Mouse (Mus musculus): Measurements from ENCODE around the gene Proca1. TPM values are rescaled to one million over a fixed set of nuclear protein-coding genes. Genes with fewer than 3 reads are reported as not detected.

The Proca1 gene
- 3.2 and 4.1 TPM in 2 replicates for polyA plus RNA-seq (2015; fragmentation: Nextera tagmentation; extraction: Ambion mirVana)

DNA sequence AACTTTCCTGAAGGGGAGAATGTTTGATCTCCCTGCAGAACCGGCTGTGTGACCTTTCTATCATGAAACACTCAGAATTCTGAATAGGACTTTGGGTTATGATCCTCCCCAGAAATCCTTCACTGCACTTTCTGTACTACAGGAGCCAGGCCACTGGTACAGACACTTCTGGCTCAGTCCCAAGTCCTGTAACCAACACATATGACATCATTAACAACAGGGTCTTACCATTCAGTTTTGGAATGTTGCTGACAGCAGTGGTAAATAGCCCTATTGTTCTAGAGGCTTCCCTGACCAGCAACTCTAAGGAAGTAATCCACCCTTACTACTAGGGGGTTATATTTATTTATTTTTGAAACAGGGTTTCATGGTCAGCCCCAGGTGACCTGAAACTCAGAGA is at the start of gene Proca1:
Gene Proca1, plus strand, starts transcription at position 280 of the 400 bp plus-strand sequence.
- Histone ChIP-seq H3K9me3 (no peaks in the 10 kb centered on the region), H3K4me2 (peak within 1 kb of the TSS; percentile 68), H3K9ac (no peak within 1 kb of the TSS), H3K27ac (no peak within 1 kb of the TSS), H3K27me3 (no peaks in the 10 kb centered on the region), H3K4me1 (peaks cover 23% of the 10 kb centered on the region), H3K4me3 (peak within 1 kb of the TSS; percentile 50), H3K36me3 (peaks cover 32% of the 10 kb centered on the region)
- ATAC-seq (ENCODE audit: insufficient number of reproducible peaks, insufficient read depth, low FRiP score, low TSS enrichment, low read depth) = no peak
- 80% methylated on average over 1 of the region's 1 CpGs for WGBS

DNA sequence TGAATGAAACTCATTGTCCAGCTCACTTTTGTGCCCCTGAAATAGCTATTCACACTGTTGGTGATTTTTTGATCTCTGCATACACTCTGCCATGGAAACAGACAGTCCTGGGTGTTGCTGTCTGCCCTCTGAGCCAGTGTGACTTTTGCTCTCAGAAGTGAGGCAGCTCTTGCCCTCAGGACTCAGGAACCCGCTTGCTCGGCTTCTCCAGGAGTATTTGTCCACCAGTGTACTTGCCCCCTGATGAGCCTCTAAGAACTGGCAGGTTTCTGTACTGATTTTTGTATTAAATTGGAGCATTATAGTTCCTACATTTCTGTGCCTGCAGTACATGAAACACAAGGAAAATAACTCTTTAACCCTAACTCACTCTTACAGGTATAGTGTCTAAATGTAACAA is 49.7 kb upstream of the Proca1 start:
- no peaks in the 10 kb centered on the region for H3K27me3 ChIP-seq
- 72% methylated on average over 2 of the region's 2 CpGs for WGBS

DNA sequence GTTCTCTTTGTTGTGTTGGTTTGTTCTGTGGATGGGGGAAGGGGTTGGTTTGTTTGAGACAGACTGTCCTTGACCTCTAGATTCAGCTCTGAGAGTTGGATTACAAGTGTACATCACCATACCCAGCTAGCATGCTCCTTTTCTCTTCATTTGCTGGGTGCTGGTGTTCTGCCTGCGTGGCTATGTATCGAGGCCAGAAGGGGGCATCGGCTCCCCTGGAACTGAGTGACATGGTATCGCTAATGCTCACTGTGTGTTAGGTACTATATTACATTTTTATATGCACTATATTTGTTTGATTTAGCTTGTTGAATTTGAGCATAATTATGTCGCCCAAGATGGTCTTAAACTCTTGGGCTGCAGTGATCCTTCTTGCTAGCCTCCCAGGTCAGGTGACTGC is 47.0 kb upstream of the Proca1 start:
- Histone ChIP-seq H3K4me1 (peaks cover 5% of the 10 kb centered on the region; the same call in 1 of the 2 replicates), H3K4me2 (no peak overlapping the region), H3K27me3 (no peaks in the 10 kb centered on the region), H3K27ac (peak overlapping the region; percentile 35; the same call in 1 of the 2 replicates), H3K4me3 (no peak overlapping the region), H3K36me3 (peaks cover 73% of the 10 kb centered on the region), H3K9me3 (no peaks in the 10 kb centered on the region), H3K9ac (no peak overlapping the region)
- no peak for ATAC-seq (ENCODE audit: insufficient number of reproducible peaks, insufficient read depth, low FRiP score, low TSS enrichment, low read depth)
- 79% methylated on average over 5 of the region's 5 CpGs for WGBS

More for the DNA sequence above, 49.7 kb upstream of the Proca1 start:
- no peaks in the 10 kb centered on the region for H3K9me3 ChIP-seq
- no peak overlapping the region for H3K4me3 ChIP-seq
- H3K36me3 ChIP-seq = peaks cover 50% of the 10 kb centered on the region
- no peak overlapping the region for H3K4me2 ChIP-seq
- no peak overlapping the region for H3K27ac ChIP-seq
- no peak for ATAC-seq (ENCODE audit: insufficient number of reproducible peaks, insufficient read depth, low FRiP score, low TSS enrichment, low read depth)
- no peak overlapping the region for H3K9ac ChIP-seq
- peaks cover 5% of the 10 kb centered on the region; the same call in 1 of the 2 replicates for H3K4me1 ChIP-seq

DNA sequence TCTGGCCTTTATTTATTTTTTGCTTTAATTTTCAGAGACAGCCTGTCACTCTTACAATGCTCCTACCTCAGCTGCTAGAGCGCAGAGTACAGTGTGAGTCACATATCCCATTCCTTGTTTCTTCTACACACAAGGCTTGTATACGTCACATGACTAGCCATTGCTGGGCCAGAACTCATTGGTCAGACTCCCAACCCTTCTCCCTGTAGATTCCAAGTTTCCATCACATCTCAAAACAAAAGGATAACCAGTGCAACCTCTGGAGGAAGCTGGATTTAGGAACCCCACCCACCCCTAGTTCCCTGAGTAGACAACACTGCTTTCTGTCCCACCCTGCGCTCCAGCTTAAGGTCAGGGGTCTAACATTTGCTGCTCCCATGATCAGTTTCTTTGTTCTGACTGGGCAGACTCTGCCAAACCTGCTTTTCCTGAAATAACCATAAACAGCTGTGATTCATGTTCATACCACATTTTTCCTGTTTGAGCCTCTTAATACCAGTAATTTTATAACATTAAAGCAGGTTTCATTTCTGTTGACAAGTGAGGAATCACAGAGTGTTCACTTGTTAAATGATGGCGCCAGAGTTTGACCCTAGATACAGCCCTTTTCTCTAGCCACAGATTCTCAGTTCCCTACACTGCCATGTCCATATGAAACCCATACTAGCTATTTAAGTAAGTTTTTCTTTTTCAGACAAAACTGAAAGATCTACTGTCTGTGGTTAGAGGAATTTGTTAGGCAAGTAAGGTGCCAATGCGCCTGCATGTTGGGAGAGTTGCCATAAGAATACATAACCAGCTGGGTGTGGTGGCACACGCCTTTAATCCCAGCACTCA is 46.3 kb upstream of the Proca1 start:
- WGBS = 77% methylated on average over 6 of the region's 6 CpGs
- H3K4me1 ChIP-seq = peaks cover 2% of the 10 kb centered on the region
- H3K27me3 ChIP-seq = no peaks in the 10 kb centered on the region
- peak overlapping the region; percentile 35; the same call in 1 of the 2 replicates for H3K27ac ChIP-seq
- no peak overlapping the region for H3K4me2 ChIP-seq
- no peaks in the 10 kb centered on the region for H3K9me3 ChIP-seq
- no peak overlapping the region for H3K9ac ChIP-seq
- no peak for ATAC-seq (ENCODE audit: insufficient number of reproducible peaks, insufficient read depth, low FRiP score, low TSS enrichment, low read depth)
- no peak overlapping the region for H3K4me3 ChIP-seq
- H3K36me3 ChIP-seq = peaks cover 78% of the 10 kb centered on the region

DNA sequence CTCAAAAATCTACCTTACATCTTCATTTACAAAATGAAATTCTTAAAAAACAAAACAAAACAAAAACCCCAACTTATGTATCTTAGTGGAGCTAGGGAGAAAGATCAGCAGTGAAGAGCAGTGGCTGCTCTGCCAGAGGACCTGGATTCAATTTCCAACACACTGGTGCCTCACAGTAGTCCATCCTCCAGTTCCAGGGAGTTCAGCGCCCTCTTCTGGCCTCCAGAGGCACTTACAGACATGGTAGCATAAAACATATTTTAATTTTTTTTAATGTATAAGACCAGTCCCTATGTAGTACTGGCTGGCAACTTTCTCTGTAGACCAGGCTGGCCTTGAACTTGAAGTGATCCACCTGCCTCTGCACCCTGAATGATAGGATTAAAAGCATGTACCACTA is 42.0 kb upstream of the Proca1 start:
- no peak overlapping the region for H3K4me2 ChIP-seq
- peaks cover 81% of the 10 kb centered on the region for H3K36me3 ChIP-seq
- ATAC-seq (ENCODE audit: insufficient number of reproducible peaks, insufficient read depth, low FRiP score, low TSS enrichment, low read depth) = no peak
- no peaks in the 10 kb centered on the region for H3K27me3 ChIP-seq
- no peak overlapping the region for H3K4me3 ChIP-seq
- peaks cover 17% of the 10 kb centered on the region for H3K4me1 ChIP-seq
- no peak overlapping the region for H3K9ac ChIP-seq
- H3K27ac ChIP-seq = no peak overlapping the region
- WGBS = 28% methylated on average over 1 of the region's 1 CpGs
- H3K9me3 ChIP-seq = no peaks in the 10 kb centered on the region

DNA sequence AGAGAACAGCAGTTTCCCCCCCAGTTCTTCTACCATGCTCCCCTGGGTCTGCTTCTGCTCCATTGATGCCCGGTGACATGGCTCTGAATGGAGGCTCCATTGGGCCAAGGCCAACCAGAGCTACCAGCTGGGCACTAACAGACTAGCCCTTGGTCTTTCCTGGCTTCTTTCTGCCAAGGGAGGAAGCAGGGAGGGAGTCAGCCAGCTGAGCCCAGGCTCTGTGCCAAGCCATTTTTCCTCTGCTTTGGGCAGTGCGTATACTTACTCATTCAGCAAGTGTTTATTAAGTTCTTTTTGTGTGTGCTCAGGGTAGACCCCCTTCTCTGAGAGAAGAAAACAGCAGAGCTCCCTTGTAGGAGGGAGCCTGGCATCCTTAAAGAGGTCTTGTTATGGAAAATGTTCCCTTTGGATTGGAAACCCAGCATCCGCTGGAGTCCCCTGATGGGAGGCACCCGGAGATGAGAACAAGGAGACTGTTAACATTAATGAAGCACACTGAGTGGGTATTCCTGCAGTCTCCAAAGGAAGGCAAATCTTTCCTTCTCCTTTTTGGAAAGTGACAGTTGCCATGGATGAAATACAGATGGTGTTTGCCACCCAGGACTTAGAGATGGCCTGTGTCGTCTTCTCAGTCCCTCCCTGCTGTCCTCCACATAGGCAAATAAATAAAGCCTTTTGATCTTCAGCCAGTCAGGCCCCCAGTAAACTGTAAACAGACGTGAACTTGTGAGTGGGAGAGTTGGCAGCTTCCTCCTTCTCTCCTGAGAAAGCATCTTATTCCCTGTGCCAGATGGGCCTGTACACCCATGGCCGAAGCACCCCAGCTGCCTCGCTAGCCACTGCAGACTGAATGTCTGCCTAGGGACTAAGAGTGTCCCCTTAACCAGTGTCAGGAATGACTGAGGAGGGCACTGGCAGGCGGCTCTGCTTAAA is 40.6 kb upstream of the Proca1 start:
- Histone ChIP-seq H3K27me3 (no peaks in the 10 kb centered on the region), H3K4me1 (peaks cover 17% of the 10 kb centered on the region), H3K36me3 (peaks cover 85% of the 10 kb centered on the region), H3K4me3 (no peak overlapping the region), H3K9ac (no peak overlapping the region), H3K4me2 (no peak overlapping the region), H3K27ac (peak overlapping the region; percentile 68), H3K9me3 (no peaks in the 10 kb centered on the region)
- 68% methylated on average over 9 of the region's 9 CpGs for WGBS
- no peak for ATAC-seq (ENCODE audit: insufficient number of reproducible peaks, insufficient read depth, low FRiP score, low TSS enrichment, low read depth)

DNA sequence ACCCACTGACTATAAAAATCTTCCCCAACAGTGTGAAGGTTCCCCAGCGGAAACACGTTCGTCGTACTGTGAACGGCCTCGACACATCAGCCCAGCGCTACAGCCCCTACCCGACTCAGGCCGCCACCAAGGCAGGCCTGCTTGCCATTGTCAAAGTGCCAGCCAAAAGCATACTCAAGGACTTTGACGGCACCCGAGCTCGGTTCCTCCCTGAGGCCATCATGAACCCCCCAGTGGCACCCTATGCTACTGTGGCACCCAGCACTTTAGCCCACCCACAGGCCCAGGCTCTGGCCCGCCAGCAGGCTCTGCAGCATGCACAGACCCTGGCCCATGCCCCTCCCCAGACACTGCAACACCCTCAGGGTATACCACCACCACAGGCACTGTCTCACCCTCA is 39.4 kb upstream of the Proca1 start:
- no peak overlapping the region for H3K4me2 ChIP-seq
- H3K9me3 ChIP-seq = no peaks in the 10 kb centered on the region
- no peak overlapping the region for H3K4me3 ChIP-seq
- H3K4me1 ChIP-seq = peaks cover 19% of the 10 kb centered on the region
- H3K36me3 ChIP-seq = peaks cover 86% of the 10 kb centered on the region
- 89% methylated on average over 13 of the region's 13 CpGs for WGBS
- no peaks in the 10 kb centered on the region for H3K27me3 ChIP-seq
- no peak overlapping the region for H3K27ac ChIP-seq
- 0 out of 2 replicates have a peak, but pooled peaks have one; percentile 23 for ATAC-seq (ENCODE audit: insufficient number of reproducible peaks, insufficient read depth, low FRiP score, low TSS enrichment, low read depth)
- H3K9ac ChIP-seq = no peak overlapping the region

DNA sequence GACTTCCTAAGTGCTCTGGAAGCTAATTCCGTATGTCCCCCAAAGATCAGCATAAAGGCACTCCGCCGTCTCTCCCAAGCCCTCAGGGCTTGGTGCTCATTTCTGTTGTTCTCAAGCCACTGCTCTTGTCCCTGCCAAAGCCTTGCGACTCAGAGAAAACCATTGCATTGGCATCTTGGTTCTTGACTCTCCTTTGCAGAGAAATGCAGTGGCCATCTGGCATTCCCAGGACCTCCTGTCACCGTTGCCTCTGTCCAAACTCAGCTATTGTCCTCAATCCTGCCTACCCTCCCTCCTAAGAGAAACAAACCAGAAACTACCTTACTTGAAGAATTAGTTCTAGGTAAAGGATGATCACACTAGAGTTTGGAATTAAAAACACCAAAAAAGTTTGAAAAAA is 37.5 kb upstream of the Proca1 start:
- no peak overlapping the region for H3K27ac ChIP-seq
- H3K4me2 ChIP-seq = no peak overlapping the region
- no peak overlapping the region for H3K4me3 ChIP-seq
- peaks cover 88% of the 10 kb centered on the region for H3K36me3 ChIP-seq
- ATAC-seq (ENCODE audit: insufficient number of reproducible peaks, insufficient read depth, low FRiP score, low TSS enrichment, low read depth) = no peak
- H3K27me3 ChIP-seq = no peaks in the 10 kb centered on the region
- H3K9me3 ChIP-seq = no peaks in the 10 kb centered on the region
- H3K4me1 ChIP-seq = peaks cover 27% of the 10 kb centered on the region
- 56% methylated on average over 5 of the region's 5 CpGs for WGBS
- no peak overlapping the region for H3K9ac ChIP-seq

DNA sequence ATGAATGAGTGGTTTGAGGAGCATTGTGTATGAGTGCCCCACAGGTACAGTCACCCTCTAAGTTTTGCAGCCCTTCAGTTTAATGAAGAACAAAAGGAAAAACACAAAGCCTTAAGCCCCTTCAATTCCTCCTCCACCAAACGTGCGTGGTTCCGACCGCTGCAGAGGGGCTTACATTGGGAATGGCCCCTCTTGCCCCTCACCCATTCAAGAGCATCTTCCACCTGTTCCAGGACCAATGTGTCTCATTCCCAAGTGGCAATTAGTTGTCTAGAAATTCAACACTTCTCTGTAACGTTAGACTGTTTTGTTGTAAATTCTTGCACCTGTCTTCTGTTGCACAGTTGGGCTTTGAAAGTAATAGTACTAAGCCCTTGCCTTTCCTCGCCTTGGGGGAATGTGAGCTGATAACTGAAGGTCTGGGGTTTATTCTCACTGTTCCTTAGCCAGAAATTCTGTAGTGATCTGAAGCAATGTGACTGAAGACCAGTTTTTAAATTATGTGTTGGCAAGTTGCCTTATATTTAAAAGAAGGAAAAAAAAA is 37.0 kb upstream of the Proca1 start:
- H3K9ac ChIP-seq = no peak overlapping the region
- WGBS = 62% methylated on average over 6 of the region's 6 CpGs

DNA sequence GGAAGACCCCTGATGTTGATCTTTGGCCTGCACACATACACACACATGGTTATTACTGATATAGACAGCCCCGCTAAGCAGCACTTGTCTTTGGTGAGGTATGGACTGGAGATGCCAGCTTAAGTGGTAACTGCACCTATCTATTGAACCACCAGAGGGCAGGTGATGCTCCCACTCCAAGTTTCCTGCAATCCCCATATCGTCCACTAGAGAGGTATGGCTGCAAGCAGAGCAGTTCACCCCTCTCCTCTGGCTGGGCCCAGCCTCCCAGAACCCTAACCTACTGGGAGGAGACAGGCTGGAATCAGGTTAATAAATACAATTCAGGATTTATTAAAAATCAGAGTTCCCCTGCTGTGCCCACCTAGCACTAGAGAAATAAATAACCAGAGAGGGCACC is 34.1 kb upstream of the Proca1 start:
- H3K4me3 ChIP-seq = no peak overlapping the region

More for the DNA sequence above, 37.0 kb upstream of the Proca1 start:
- Histone ChIP-seq H3K4me3 (no peak overlapping the region), H3K27ac (peak overlapping the region; percentile 12; the same call in 1 of the 2 replicates), H3K36me3 (peaks cover 88% of the 10 kb centered on the region), H3K9me3 (no peaks in the 10 kb centered on the region), H3K27me3 (no peaks in the 10 kb centered on the region), H3K4me2 (no peak overlapping the region), H3K4me1 (peaks cover 30% of the 10 kb centered on the region)
- no peak for ATAC-seq (ENCODE audit: insufficient number of reproducible peaks, insufficient read depth, low FRiP score, low TSS enrichment, low read depth)

DNA sequence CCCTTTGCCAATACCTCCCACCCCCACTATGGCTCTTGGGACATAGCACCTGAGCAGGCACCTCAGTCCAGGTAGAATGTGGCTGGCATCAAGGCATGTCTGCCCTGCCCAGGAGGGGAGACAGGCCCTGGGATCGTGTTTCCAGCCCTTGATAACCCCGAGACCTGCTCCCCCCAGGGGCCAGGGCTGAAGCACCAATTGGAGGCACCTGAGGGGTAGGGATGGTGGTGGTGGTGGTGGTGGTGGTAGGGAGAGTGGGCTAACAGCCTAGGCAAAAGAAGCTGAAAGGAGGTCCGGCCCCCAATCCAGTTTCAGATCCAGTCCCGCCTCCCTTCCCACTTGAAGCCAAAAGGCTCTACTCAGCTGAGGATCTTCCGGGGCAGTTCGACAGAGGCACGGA is 33.6 kb upstream of the Proca1 start:
- peaks cover 35% of the 10 kb centered on the region for H3K4me1 ChIP-seq

More for the DNA sequence above, 34.1 kb upstream of the Proca1 start:
- H3K4me1 ChIP-seq = peaks cover 35% of the 10 kb centered on the region
- ATAC-seq (ENCODE audit: insufficient number of reproducible peaks, insufficient read depth, low FRiP score, low TSS enrichment, low read depth) = no peak
- H3K36me3 ChIP-seq = peaks cover 86% of the 10 kb centered on the region
- H3K9me3 ChIP-seq = no peaks in the 10 kb centered on the region
- 27% methylated on average over 2 of the region's 2 CpGs for WGBS
- no peak overlapping the region; the same call in 1 of the 2 replicates for H3K27ac ChIP-seq
- no peak overlapping the region for H3K4me2 ChIP-seq
- H3K9ac ChIP-seq = no peak overlapping the region
- H3K27me3 ChIP-seq = no peaks in the 10 kb centered on the region

More for the DNA sequence above, 33.6 kb upstream of the Proca1 start:
- Histone ChIP-seq H3K4me2 (no peak overlapping the region), H3K4me3 (no peak overlapping the region), H3K9me3 (no peaks in the 10 kb centered on the region), H3K27ac (no peak overlapping the region; the same call in 1 of the 2 replicates), H3K36me3 (peaks cover 81% of the 10 kb centered on the region), H3K27me3 (no peaks in the 10 kb centered on the region), H3K9ac (no peak overlapping the region)
- no peak for ATAC-seq (ENCODE audit: insufficient number of reproducible peaks, insufficient read depth, low FRiP score, low TSS enrichment, low read depth)
- 71% methylated on average over 7 of the region's 7 CpGs for WGBS
